ENCODE assay signal across 7 mouse cellular contexts in genomic region chr6:121337770-121338518, GRCm38 (mm10). TPM values are rescaled to one million over a fixed set of nuclear protein-coding genes. Genes with fewer than 3 reads are reported as not detected.
DNase-seq lines count a peak whose midpoint lies in the region; ATAC-seq lines count a peak whose summit lies in the region.

No protein-coding gene starts in this region.

- H3K4me1 ChIP-seq in intestine, embryonic 15.5 days (replicated peaks), result no peaks in the 10 kb centered on the region

- no peak overlapping the region for H3K9ac ChIP-seq in intestine, embryonic 15.5 days

- H3K9me3 ChIP-seq in intestine, embryonic 15.5 days, result no peaks in the 10 kb centered on the region

- WGBS in intestine, embryonic 15.5 days, result 35% methylated on average over 3 of the region's 3 CpGs

- no peaks in the 10 kb centered on the region for H3K36me3 ChIP-seq in intestine, embryonic 15.5 days

- ATAC-seq in intestine, embryonic 15.5 days, result peak; percentile 78

- no peak overlapping the region for H3K4me3 ChIP-seq in intestine, embryonic 15.5 days (replicated peaks)

- H3K27me3 ChIP-seq in intestine, embryonic 15.5 days (replicated peaks), result no peaks in the 10 kb centered on the region

- DNase-seq in adrenal gland, adult 8-10 months, result peak; percentile 73
- DNase-seq in embryo, embryonic 10.5 days (ENCODE audit: low spot score), result peak; percentile 95
- peak; percentile 78 to 80 for DNase-seq in gastrocnemius, postnatal 36 days
- DNase-seq in left cerebral cortex, postnatal 10 days (ENCODE audit: extremely low spot score in 1 of 2, low spot score in 2 of 2), result peak; percentile 70 to 87
- DNase-seq in mesoderm, embryonic 11.5 days (ENCODE audit: low read depth, low spot score), result peak; percentile 93
- DNase-seq in right cerebral cortex, postnatal 25 days, result peak; percentile 58

- intact Hi-C loops in gastrocnemius, postnatal 36 days (cut with DNase I), result loop anchor here (1.0 to 10.0 kb wide), 3 partner anchors 29 to 393 kb away; no protein-coding TSS in a partner anchor
- intact Hi-C loops in left cerebral cortex, postnatal 10 days (cut with DNase I), result loop anchor here (5.0 kb wide), 1 partner anchor 194 kb away; no protein-coding TSS in a partner anchor

- H3K27ac ChIP-seq in intestine, embryonic 15.5 days, result no peak overlapping the region

- H3K4me2 ChIP-seq in intestine, embryonic 15.5 days (replicated peaks), result no peak overlapping the region

RNA-seq across cellular contexts. Expression of gene Slc6a12, which starts 4.9 kb away (rescaled TPM):
- under 1 TPM in 3 of 4 experiments, not detected in 1; 0.20 to 0.83 (median 0.55) TPM for total RNA-seq in adrenal gland, adult 8-10 months (2022)
- under 1 TPM in 1 of 2 experiments, not detected in 1; 0.42 TPM for total RNA-seq in gastrocnemius, postnatal 36 days (2021)
- 0.11 and 0.19 TPM in 2 replicates for polyA plus RNA-seq in intestine, embryonic 15.5 days (2015; fragmentation: Nextera tagmentation; extraction: Ambion mirVana)
- total RNA-seq in left cerebral cortex, postnatal 10 days (2021), result 1 to 10 TPM; 1.5 to 1.7 TPM

RNA-seq across cellular contexts. Expression of gene Slc6a13, which starts 37.9 kb away (rescaled TPM):
- 1 to 10 TPM in 3 of 4 experiments, under 1 TPM in 1; 0.63 to 9.7 (median 3.0) TPM for total RNA-seq in adrenal gland, adult 8-10 months (2022)
- under 1 TPM; 0.23 to 0.32 TPM for total RNA-seq in gastrocnemius, postnatal 36 days (2021)
- 1.3 and 1.6 TPM in 2 replicates for polyA plus RNA-seq in intestine, embryonic 15.5 days (2015; fragmentation: Nextera tagmentation; extraction: Ambion mirVana)
- 10 to 100 TPM; 14.5 to 17.8 TPM for total RNA-seq in left cerebral cortex, postnatal 10 days (2021)
